Mouse (Mus musculus): ENCODE data around the gene Fzd10.

DNA sequence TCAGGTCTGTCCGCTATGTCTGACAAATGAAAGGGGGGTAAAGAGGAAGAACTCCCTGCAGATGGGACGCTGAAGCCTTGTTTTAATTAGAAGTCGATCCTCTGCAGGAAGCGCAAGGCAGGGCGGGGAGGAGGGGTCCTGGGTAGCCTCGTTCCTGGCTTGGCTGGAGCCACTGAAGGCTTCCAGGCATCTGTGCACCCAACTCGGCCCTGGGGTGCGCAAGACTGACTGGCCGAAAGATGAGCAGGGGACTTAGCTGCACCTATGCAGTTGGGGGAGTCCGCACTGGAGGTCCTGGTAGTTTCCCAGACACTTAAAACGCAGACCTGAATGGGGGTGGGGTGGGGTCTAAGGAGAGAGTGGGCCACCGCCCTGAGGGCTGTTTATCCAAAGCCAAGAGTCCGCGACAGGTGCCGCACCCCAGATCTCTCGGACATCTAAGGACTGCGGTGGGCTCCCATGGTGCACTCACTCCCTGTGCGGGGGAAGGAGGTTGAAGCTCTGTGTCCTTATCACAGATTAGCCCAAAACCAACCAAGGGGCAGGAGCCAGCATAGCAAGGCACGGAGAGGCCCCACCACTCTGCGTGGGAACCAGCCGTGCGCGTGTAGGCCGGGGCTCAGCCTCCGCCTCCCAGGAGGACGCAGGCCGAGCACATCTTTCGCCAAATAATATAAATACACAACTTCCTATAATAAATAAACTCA lies 1.1 kb upstream of the Fzd10 start:
- TF ChIP-seq CHD2 (IDR thresholded peaks at IDR 0.05; ENCODE audit: low read length) = no peak
- TF ChIP-seq ELF1 (IDR thresholded peaks at IDR 0.05; ENCODE audit: low read depth, low read length) = no peak
- no peak for TF ChIP-seq EP300 (IDR thresholded peaks at IDR 0.05; ENCODE audit: low read depth in 1 of 2, low read length in 2 of 2)
- TF ChIP-seq POLR2A (IDR thresholded peaks at IDR 0.05; ENCODE audit: control insufficient read depth in 1 of 2, insufficient read depth in 1 of 2, low read depth in 1 of 2, low read length in 2 of 2, poor library complexity in 1 of 2) = no peak
- no peak for TF ChIP-seq ZC3H11A (IDR thresholded peaks at IDR 0.05; ENCODE audit: low read depth, low read length)
- no peak for TF ChIP-seq ZKSCAN1 (IDR thresholded peaks at IDR 0.05; ENCODE audit: low read depth, low read length)
- no peak for TF ChIP-seq CTCF (IDR thresholded peaks at IDR 0.05 in 2 of 3, conservative IDR thresholded peaks at IDR 0.05 in 1 of 3; ENCODE audit: control insufficient read depth in 1 of 3, insufficient read depth in 1 of 3, low read depth in 2 of 3, low read length in 3 of 3, poor library complexity in 1 of 3, severe bottlenecking in 1 of 3)
- no peak for TF ChIP-seq USF1 (IDR thresholded peaks at IDR 0.05; ENCODE audit: low read depth, low read length)
- TF ChIP-seq MAX (IDR thresholded peaks at IDR 0.05; ENCODE audit: low read length) = no peak

Data from MEL (cell line).